Mouse (Mus musculus) retina, embryonic 14.5 days (tissue): ENCODE data around the gene Olfr313.
"Not testable (repeated sequence)": the region's sequence is repeated elsewhere in the genome, so short reads cannot be mapped to it uniquely, and the experiment has no call there.

Experiments used
- DNase-seq: peaks from one replicate; pipeline ENCODE4 v3.0.0-alpha.2; 2015; ENCODE audit warnings: low spot score

The Olfr313 gene

GRCm38 (mm10) chr11:58814700-58815099 lies at the start of gene Olfr313:
Olfr313 (plus strand) TSS chr11:58815000.
- not testable (repeated sequence) for DNase-seq

GRCm38 (mm10) chr11:58772888-58773287 lies 41.9 kb upstream of the Olfr313 start, which contains the start of gene Olfr315:
Olfr315 (plus strand) TSS chr11:58773188.
- no peak for DNase-seq

DNA sequence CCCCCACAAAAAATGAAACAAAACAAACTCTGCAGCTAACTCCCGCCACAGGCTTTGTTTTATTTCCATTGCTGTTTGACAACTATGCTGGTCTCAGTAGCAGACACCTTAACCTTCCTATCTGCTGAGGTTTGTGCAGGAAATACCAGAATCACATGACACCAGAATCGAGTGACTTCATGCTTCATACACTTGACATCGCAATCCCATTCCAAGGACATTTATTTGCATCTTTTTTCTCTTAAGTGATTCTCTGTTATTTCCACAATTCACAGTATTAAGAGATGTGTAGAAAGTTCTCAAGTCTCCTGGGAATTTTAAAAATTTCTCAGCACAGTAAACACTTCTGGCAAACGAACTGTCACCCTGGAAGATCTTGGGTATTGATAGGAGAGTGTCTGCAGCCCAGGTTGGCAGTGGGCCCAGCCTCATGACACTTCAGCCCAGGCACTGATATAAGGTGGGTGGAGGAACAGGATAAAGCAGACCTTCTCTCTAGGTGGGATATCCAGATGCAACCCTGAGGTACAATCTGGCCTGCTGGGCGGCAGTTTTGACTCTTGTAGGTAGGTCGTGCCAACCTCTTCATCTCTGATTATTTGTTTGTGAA lies 32.2 kb upstream of the Olfr313 start, which contains the start of gene Olfr314:
Gene Olfr314, plus strand, starts transcription at position 473 of the 610 bp plus-strand sequence.
- DNase-seq = no peak

DNA sequence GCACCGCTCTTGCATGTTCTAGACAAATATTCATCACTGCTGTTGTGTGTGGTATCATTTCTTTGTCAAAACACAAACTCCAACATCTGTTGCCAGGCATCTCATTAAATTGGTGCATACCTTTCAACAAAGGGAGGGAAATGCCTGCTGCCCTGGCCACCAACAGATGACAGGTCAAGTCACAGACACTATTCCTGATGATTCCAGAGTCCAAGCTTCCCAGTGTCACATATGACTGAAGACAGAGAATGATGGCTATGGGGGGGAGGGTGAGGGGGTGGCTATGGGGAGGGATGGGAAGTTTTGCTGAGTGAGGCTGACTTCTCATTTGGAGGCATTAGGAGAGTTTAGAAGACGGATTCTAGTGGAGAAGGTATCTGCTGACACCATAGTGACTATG lies 30.6 kb upstream of the Olfr313 start:
- no peak for DNase-seq

DNA sequence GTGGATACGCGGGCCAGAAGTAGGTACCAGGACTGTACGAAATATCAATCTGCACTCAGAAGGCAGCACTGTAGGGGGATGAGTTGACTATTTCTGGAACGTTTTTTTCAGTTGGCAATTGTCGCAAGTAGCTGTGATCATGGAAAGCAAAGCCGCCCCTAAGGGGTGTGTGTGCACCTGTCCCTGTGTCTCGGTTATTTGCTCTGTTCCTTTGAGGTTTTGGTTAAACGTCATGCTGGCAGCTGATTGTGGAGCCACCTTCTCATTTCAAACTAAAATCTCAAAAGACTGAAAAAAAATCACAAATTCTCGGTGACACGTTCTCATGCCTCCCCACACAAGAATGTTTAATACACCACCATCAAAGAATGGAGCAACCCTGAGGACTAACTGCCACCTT lies 27.1 kb upstream of the Olfr313 start:
- no peak for DNase-seq

DNA sequence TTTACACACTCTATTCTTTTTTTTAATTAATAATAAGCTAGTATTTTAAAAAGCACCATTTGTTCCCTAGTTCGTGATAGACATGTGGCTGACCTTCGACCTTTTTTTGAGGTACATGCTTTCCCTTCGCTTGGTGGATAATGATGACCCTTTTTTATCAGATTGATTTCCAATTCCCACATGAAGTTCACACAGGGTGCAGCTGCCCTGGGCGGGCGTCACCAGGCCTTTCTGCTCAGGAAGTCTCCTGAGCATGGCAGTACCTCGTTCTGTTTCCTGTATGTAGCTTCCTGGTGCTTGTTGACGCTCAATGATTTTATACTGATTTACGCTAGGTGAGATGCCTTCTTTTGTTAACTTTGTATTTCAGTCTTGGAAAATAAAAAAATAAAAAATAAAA lies 26.5 kb upstream of the Olfr313 start:
- DNase-seq = no peak

DNA sequence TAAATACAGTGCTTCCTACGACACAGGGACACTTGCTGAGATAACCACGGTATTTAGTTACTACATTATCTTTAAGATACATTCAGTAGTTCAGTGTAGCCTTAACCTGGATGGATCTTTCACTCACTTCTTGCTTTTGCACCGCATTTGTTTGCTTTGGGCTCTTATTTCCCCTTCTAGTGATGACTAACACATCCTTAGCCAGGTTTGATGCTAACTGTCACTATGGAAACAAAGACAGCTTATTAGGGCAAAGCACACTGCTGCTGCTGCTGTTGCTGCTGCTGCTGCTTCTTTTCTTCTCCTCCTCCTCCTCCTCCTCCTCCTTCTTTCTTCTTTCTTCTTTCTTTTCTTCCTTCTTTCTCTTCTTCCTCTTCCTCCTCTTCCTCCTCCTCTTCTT lies 25.3 kb upstream of the Olfr313 start:
- DNase-seq = no peak

DNA sequence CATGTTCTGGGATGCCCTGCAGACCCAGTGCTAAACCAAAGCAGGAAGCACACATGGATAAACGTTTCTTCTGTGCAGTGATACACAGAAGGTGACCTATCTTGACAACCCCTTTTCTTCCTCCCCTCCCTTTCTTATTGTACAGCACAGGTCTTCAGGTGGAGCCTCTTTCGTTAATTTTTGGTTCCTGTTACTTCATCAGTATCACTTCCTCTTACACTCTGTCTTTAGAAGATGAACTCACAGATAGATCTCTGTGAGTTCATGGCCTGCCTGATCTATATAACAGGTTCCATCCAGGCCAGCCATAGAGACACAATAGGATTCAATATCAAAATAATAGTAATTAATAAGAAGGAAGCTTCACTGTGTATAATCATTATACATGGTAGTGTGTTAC lies 24.7 kb upstream of the Olfr313 start:
- no peak for DNase-seq

GRCm38 (mm10) chr11:58790646-58791045 lies 24.2 kb upstream of the Olfr313 start:
- DNase-seq = no peak

- peak; percentile 12 for DNase-seq
Observed at GRCm38 (mm10) chr11:58795856-58796255, 18.9 kb upstream of the Olfr313 start.

DNA sequence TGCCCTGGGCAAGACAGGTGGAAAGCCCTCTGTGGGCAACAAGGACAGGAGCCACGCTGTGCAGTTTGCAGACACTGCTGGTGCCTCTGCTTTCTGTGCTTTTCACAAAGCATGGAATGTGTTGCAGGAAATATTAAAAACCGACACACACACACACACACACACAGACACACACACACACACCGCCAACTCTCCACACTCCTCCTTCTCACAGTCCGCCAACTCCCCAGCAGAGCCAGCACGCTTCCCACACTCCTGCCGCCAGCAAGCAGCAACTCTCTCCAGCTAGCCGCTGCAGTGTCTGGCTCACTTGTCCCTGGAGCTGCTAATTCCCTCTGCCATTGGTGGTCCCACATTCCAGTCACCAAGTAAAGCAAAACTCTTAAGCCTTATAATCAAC lies 17.9 kb upstream of the Olfr313 start:
- DNase-seq = no peak

- no peak for DNase-seq
Observed at GRCm38 (mm10) chr11:58799747-58800146, 15.1 kb upstream of the Olfr313 start.

GRCm38 (mm10) chr11:58801558-58802228 lies 13.1 kb upstream of the Olfr313 start, which contains the start of gene Fam183b:
Fam183b (minus strand) TSS chr11:58801960.
- peak; percentile 78 for DNase-seq

- no peak for DNase-seq
Observed at GRCm38 (mm10) chr11:58803871-58804270, 10.9 kb upstream of the Olfr313 start.

- no peak for DNase-seq
Observed at GRCm38 (mm10) chr11:58804393-58804792, 10.4 kb upstream of the Olfr313 start.

DNA sequence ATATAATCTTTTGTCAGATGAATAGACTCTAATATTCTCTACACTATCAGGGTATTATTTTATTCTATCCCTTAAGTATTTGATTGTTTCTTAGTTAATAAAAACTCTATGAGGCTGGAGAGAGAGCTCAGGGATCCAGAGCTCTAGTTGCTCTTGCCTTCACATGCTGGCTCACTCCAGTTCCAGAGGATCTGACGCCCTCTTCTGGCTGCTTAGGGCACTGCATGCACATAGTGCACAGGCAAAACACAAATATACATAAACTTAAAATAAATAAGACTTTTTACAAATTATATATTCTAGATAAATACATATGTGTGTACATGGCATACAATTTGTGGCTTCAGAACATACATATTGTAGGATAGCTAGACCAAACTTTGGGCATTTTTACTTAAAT lies 2.8 kb upstream of the Olfr313 start:
- no peak for DNase-seq

DNA sequence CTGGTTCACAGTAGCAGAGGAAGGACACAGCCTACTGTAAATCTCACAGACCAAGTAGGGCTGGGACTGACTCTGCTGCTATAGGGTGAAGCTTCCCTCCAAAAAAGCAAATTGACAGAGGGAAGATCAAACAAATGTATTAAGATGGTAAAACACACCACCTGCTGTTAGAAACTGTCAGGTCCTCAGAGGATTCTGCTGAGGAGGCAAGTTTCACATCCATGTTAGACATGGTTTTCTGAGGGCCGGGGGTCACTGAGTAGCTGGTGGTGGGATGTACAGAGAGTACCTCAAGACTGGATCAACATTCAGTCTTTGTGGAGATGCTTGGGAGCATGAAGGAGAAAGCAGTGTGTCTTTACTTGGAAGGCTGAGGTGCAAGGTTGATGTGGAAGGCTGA lies 876 bp downstream of the Olfr313 start:
- no peak for DNase-seq

GRCm38 (mm10) chr11:58828937-58829336 lies 14.1 kb downstream of the Olfr313 start, which contains the start of gene Olfr312:
Olfr312 (plus strand) TSS chr11:58829237.
- DNase-seq = not testable (repeated sequence)

GRCm38 (mm10) chr11:58829764-58830163 lies 15.0 kb downstream of the Olfr313 start:
- no peak for DNase-seq

- DNase-seq = not testable (repeated sequence)
Observed at GRCm38 (mm10) chr11:58832541-58832940, 17.7 kb downstream of the Olfr313 start.

DNA sequence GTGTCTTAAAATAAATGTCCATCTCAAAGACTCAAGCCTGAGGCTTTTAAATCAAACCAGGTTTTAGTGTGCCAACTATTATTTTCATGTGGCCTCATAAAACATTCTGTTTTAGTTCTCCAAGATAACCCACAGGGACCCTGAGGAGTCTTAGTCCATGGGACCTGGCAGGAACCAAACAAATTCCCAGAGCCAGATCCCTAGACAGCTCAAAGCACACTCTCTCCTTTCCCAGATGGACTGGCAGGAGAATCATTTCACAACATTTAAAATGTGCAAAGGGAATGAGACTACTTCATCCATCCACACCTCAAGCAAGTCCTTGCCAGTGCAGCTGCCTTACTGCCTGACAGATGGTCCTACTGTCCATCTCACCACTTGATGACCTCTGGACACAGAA lies 24.2 kb downstream of the Olfr313 start, which contains the start of gene Olfr311:
Gene Olfr311, plus strand, starts transcription at position 301 of the 400 bp plus-strand sequence.
- not testable (repeated sequence) for DNase-seq

DNA sequence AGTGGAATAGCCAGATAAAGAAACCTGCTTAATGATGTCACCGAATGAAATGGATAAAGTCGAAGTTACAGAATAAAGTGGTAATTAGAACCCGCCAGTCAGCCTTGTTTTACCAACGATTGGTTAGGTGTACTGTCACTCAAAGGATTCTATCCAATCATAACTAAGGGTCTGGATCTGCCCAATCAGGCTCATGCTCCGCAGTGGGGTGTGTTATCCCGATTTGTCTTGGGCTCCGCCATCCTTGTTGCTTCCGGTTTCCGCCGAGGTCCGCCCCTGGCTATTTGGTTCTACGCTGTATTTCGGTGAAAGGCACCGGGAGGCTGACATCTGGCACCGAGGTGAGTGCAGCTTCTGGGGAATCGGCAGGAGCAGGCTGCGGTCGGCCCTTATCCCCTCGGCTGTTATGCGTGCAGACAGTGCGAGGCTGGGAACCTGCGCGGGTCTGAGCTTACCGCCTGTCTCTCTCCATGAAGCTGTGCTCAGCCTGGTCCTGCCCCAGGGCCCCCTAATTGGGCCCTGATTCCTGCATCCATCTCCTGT lies 32.2 kb downstream of the Olfr313 start, which contains the start of gene Gm12258:
Gene Gm12258, plus strand, starts transcription at position 240 of the 543 bp plus-strand sequence.
- peak; percentile 100 for DNase-seq

GRCm38 (mm10) chr11:58847636-58848035 lies 32.8 kb downstream of the Olfr313 start:
- no peak for DNase-seq
